Mouse (Mus musculus) heart, postnatal 14 days (tissue): ENCODE results near the gene Csrnp3. TPM values are rescaled to one million over a fixed set of nuclear protein-coding genes. Genes with fewer than 3 reads are reported as not detected.

Experiments used
- total RNA-seq, 2 experiments: library from RNA; stranded (reverse); gene quantifications; 2 replicates each; pipeline ENCODE4 v1.2.3; 2021

Gene Csrnp3
- total RNA-seq, 2 experiments from 2014 or later: 0.17 to 0.31 TPM

Other genes starting within 250 kb of the Csrnp3 start
- under 1 TPM; 0.27 to 0.33 TPM for gene Scn2a, start 225.0 kb upstream of the Csrnp3 start, total RNA-seq